Mouse (Mus musculus) heart, embryonic 12.5 days (tissue): Measurements from ENCODE around the gene Mrpl42. TPM values are rescaled to one million over a fixed set of nuclear protein-coding genes. Genes with fewer than 3 reads are reported as not detected.

Experiments
- ATAC-seq: fragments of 200-750 bp; cut with Nextera tagmentation; 2 replicates; pipeline ENCODE4 v1.8.0; 2017; ENCODE audit warnings: moderate TSS enrichment, moderate library complexity; ENCODE audit not compliant: insufficient number of reproducible peaks, low FRiP score
- H3K27ac ChIP-seq: fragments of 300-500 bp; sonication (generic); 2 replicates; pipeline ENCODE4 v1.5.1; 2016; ENCODE audit warnings: mild to moderate bottlenecking, moderate library complexity; ENCODE audit not compliant: poor library complexity, severe bottlenecking
- H3K27me3 ChIP-seq: fragments of 300-500 bp; sonication (generic); replicated peaks from 2 replicates; pipeline ENCODE4 v1.6.1; 2016; ENCODE audit warnings: mild to moderate bottlenecking, moderate library complexity
- H3K36me3 ChIP-seq: fragments of 300-500 bp; sonication (generic); 2 replicates; pipeline ENCODE4 v1.6.1; 2016; ENCODE audit warnings: mild to moderate bottlenecking, moderate library complexity
- H3K4me1 ChIP-seq: fragments of 300-500 bp; sonication (generic); replicated peaks from 2 replicates; pipeline ENCODE4 v1.6.1; 2016; ENCODE audit warnings: mild to moderate bottlenecking
- H3K4me2 ChIP-seq: fragments of 300-500 bp; sonication (generic); 2 replicates; pipeline ENCODE4 v1.6.1; 2016; ENCODE audit warnings: mild to moderate bottlenecking, moderate library complexity
- H3K4me3 ChIP-seq: fragments of 300-500 bp; sonication (generic); 2 replicates; pipeline ENCODE4 v1.5.1; 2016; ENCODE audit warnings: mild to moderate bottlenecking
- H3K9ac ChIP-seq: fragments of 300-500 bp; sonication (generic); 2 replicates; pipeline ENCODE4 v1.6.1; 2016; ENCODE audit warnings: mild to moderate bottlenecking, moderate library complexity
- H3K9me3 ChIP-seq: fragments of 300-500 bp; sonication (generic); replicated peaks from 2 replicates; pipeline ENCODE4 v1.6.1; 2016; ENCODE audit warnings: mild to moderate bottlenecking, moderate library complexity
- WGBS: fragments of 180-500 bp; shearing (Covaris S2); methylation state at CpG from one replicate; pipeline ENCODE4 v1.1.7; 2016; 5-methylcytosine and 5-hydroxymethylcytosine counted together
- polyA plus RNA-seq: library from polyadenylated mRNA; unstranded; fragments of >200 nt; fragmentation: Nextera tagmentation; extraction: Ambion mirVana; gene quantifications from 2 replicates; pipeline ENCODE4 v1.2.1, GENCODE M21; 2016

Gene Mrpl42
- polyA plus RNA-seq, 1 experiment from 2014 or later, result 519 TPM

DNA sequence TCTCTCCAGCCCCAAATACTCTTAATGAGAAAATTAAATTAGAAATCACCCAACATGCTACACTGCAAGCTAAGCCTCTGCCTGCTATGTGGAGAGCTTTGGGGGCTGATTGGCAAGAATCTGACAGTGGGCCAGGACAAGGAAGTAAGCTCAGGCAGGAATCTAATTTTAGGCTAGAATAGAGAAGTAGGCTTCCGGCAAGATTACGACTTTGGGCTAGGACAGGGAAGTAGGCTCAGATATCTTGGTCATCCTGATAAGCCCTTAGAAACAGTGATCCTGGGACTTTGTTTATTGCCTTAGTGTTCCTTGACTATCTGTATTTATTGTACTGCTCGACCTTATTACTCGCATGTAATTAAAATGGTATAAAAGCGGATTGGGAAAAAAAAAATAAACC, 7.5 kb downstream of the Mrpl42 start:
- Histone ChIP-seq H3K36me3 (peaks cover 86% of the 10 kb centered on the region), H3K4me2 (no peak overlapping the region), H3K9ac (no peak overlapping the region), H3K4me1 (no peaks in the 10 kb centered on the region), H3K27ac (no peak overlapping the region), H3K27me3 (no peaks in the 10 kb centered on the region), H3K9me3 (peaks cover 8% of the 10 kb centered on the region), H3K4me3 (no peak overlapping the region)
- 85% methylated on average over 5 of the region's 5 CpGs for WGBS
- no peak for ATAC-seq

DNA sequence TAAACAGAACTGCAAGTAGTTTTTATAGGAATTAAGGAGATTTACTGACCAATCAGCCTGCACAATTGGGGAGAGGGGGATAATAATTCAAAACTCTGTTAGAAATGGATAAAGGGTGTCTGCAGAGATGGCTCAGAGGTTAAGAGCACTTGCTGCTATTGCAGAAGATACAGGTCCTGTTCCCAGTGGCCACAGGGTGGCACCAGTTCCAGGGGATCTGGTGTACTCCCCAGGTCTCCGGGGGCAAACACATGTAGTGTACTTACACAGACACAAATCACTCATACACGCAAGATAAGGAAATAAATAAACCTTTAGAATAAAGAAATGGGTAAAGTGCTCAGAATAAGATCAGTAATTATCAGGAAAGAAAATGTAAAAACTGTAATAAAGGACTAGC, 12.1 kb downstream of the Mrpl42 start:
- ATAC-seq, result no peak
- H3K36me3 ChIP-seq, result peaks cover 90% of the 10 kb centered on the region
- WGBS, result 79% methylated on average over 2 of the region's 2 CpGs

GRCm38 (mm10) chr10:95477516-95477915, 24.2 kb downstream of the Mrpl42 start:
- no peak overlapping the region for H3K27ac ChIP-seq
- H3K36me3 ChIP-seq, result peaks cover 21% of the 10 kb centered on the region
- H3K4me2 ChIP-seq, result no peak overlapping the region
- no peaks in the 10 kb centered on the region for H3K9me3 ChIP-seq
- H3K4me3 ChIP-seq, result no peak overlapping the region
- no peaks in the 10 kb centered on the region for H3K4me1 ChIP-seq
- H3K27me3 ChIP-seq, result 0 out of 2 replicates have a peak, but pooled peaks cover 4% of the 10 kb centered on the region
- no peak for ATAC-seq
- WGBS, result 79% methylated on average over 11 of the region's 11 CpGs
- H3K9ac ChIP-seq, result no peak overlapping the region

More for the DNA sequence above, 12.1 kb downstream of the Mrpl42 start:
- H3K4me1 ChIP-seq, result no peaks in the 10 kb centered on the region
- no peak overlapping the region for H3K4me2 ChIP-seq
- H3K9me3 ChIP-seq, result peaks cover 4% of the 10 kb centered on the region
- H3K27ac ChIP-seq, result no peak overlapping the region
- H3K27me3 ChIP-seq, result no peaks in the 10 kb centered on the region
- H3K9ac ChIP-seq, result no peak overlapping the region
- no peak overlapping the region for H3K4me3 ChIP-seq

- no peak overlapping the region for H3K4me3 ChIP-seq
- H3K9me3 ChIP-seq, result no peaks in the 10 kb centered on the region
- no peak overlapping the region for H3K4me2 ChIP-seq
- peaks cover 11% of the 10 kb centered on the region for H3K36me3 ChIP-seq
- H3K9ac ChIP-seq, result no peak overlapping the region
- ATAC-seq, result no peak
- WGBS, result 10% methylated on average over 10 of the region's 10 CpGs
- no peaks in the 10 kb centered on the region for H3K4me1 ChIP-seq
- H3K27ac ChIP-seq, result no peak overlapping the region
- 0 out of 2 replicates have a peak, but pooled peaks cover 4% of the 10 kb centered on the region for H3K27me3 ChIP-seq
Measured at GRCm38 (mm10) chr10:95475923-95476322, 25.8 kb downstream of the Mrpl42 start.

- 79% methylated on average over 11 of the region's 11 CpGs for WGBS
- Histone ChIP-seq H3K27ac (no peak overlapping the region), H3K36me3 (no peaks in the 10 kb centered on the region), H3K27me3 (no peaks in the 10 kb centered on the region), H3K9ac (no peak overlapping the region), H3K4me1 (0 out of 2 replicates have a peak, but pooled peaks cover 3% of the 10 kb centered on the region), H3K9me3 (no peaks in the 10 kb centered on the region), H3K4me3 (no peak overlapping the region), H3K4me2 (no peak overlapping the region)
- no peak for ATAC-seq
Measured at GRCm38 (mm10) chr10:95471889-95472547, 29.7 kb downstream of the Mrpl42 start.

GRCm38 (mm10) chr10:95471186-95471585, 30.6 kb downstream of the Mrpl42 start:
- no peak overlapping the region for H3K4me2 ChIP-seq
- H3K9ac ChIP-seq, result no peak overlapping the region
- no peak overlapping the region for H3K27ac ChIP-seq
- no peak for ATAC-seq
- H3K4me3 ChIP-seq, result no peak overlapping the region
- H3K4me1 ChIP-seq, result 0 out of 2 replicates have a peak, but pooled peaks cover 3% of the 10 kb centered on the region
- 77% methylated on average over 3 of the region's 3 CpGs for WGBS
- H3K36me3 ChIP-seq, result no peaks in the 10 kb centered on the region
- H3K9me3 ChIP-seq, result no peaks in the 10 kb centered on the region
- no peaks in the 10 kb centered on the region for H3K27me3 ChIP-seq

- no peak for ATAC-seq
- Histone ChIP-seq H3K4me1 (0 out of 2 replicates have a peak, but pooled peaks cover 8% of the 10 kb centered on the region), H3K4me2 (no peak overlapping the region), H3K27me3 (no peaks in the 10 kb centered on the region), H3K9ac (no peak overlapping the region), H3K9me3 (no peaks in the 10 kb centered on the region), H3K27ac (no peak overlapping the region), H3K4me3 (no peak overlapping the region), H3K36me3 (no peaks in the 10 kb centered on the region)
- WGBS, result 37% methylated on average over 4 of the region's 4 CpGs
Measured at GRCm38 (mm10) chr10:95468894-95469293, 32.8 kb downstream of the Mrpl42 start.

- no peaks in the 10 kb centered on the region for H3K27me3 ChIP-seq
- no peak for ATAC-seq
- no peak overlapping the region for H3K4me3 ChIP-seq
- 28% methylated on average over 4 of the region's 4 CpGs for WGBS
- H3K36me3 ChIP-seq, result no peaks in the 10 kb centered on the region
- 0 out of 2 replicates have a peak, but pooled peaks cover 8% of the 10 kb centered on the region for H3K4me1 ChIP-seq
- no peak overlapping the region for H3K27ac ChIP-seq
- no peak overlapping the region for H3K9ac ChIP-seq
- H3K4me2 ChIP-seq, result no peak overlapping the region
- H3K9me3 ChIP-seq, result no peaks in the 10 kb centered on the region
Measured at GRCm38 (mm10) chr10:95465485-95465896, 36.2 kb downstream of the Mrpl42 start.

GRCm38 (mm10) chr10:95464527-95464926, 37.2 kb downstream of the Mrpl42 start:
- no peak overlapping the region for H3K4me2 ChIP-seq
- no peaks in the 10 kb centered on the region for H3K9me3 ChIP-seq
- no peak overlapping the region for H3K27ac ChIP-seq
- 0 out of 2 replicates have a peak, but pooled peaks cover 5% of the 10 kb centered on the region for H3K4me1 ChIP-seq
- WGBS, result 79% methylated on average over 6 of the region's 6 CpGs
- no peak overlapping the region for H3K4me3 ChIP-seq
- H3K9ac ChIP-seq, result no peak overlapping the region
- no peaks in the 10 kb centered on the region for H3K36me3 ChIP-seq
- H3K27me3 ChIP-seq, result no peaks in the 10 kb centered on the region
- no peak for ATAC-seq

DNA sequence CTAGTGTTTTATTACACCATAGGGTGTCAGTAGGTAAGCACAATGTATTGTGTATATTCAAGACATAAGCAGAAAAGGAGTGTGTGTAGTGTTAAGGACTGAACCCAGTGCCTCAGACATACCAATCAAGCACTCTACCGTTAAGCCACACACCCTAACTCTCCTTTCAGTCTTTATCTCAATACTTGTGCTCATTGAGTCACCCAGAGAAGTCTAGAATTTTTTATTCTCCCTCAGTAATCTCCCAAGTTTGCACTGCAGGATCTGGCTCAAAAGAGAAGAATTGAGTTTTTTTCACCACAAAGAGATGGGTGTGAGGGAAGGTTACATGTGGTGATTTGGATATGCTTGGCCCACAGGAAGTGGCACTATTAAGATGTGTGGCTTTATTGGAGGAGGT, 39.5 kb downstream of the Mrpl42 start:
- Histone ChIP-seq H3K4me1 (0 out of 2 replicates have a peak, but pooled peaks cover 5% of the 10 kb centered on the region), H3K4me3 (no peak overlapping the region), H3K9me3 (no peaks in the 10 kb centered on the region), H3K4me2 (no peak overlapping the region), H3K9ac (no peak overlapping the region), H3K27me3 (no peaks in the 10 kb centered on the region), H3K36me3 (no peaks in the 10 kb centered on the region), H3K27ac (no peak overlapping the region)
- WGBS, result 58% methylated on average over 1 of the region's 1 CpGs
- no peak for ATAC-seq

DNA sequence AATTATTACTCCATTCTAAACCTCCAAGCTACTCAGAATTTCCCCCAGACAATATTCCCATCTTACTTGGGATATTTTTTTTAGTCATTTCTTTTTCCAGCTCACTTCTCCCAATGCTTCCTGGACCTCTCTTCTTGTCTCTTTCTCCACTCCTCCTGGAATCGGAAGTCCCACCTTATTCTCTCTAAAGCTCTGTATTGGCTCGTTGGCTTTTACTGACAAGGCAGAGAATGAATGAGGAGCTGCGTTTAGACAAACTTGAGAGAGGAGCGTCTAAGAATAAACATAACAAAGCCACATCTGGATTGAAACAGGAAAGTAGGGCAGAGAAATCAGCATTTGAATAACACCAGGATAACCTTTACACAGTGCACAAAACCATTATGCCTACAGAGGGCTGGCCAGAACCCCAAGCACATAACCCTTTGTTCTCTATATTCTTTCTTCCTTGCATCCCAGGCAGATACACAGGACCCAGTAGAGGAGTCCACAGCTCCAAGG, 40.6 kb downstream of the Mrpl42 start:
- H3K36me3 ChIP-seq, result no peaks in the 10 kb centered on the region
- 0 out of 2 replicates have a peak, but pooled peaks cover 5% of the 10 kb centered on the region for H3K4me1 ChIP-seq
- 65% methylated on average over 4 of the region's 4 CpGs for WGBS
- H3K4me2 ChIP-seq, result no peak overlapping the region
- H3K9ac ChIP-seq, result no peak overlapping the region
- H3K27me3 ChIP-seq, result no peaks in the 10 kb centered on the region
- no peak for ATAC-seq
- no peaks in the 10 kb centered on the region for H3K9me3 ChIP-seq
- no peak overlapping the region for H3K4me3 ChIP-seq
- no peak overlapping the region for H3K27ac ChIP-seq
